Mouse (Mus musculus) kidney, adult 2 months (tissue): ENCODE data around the gene Map1b.

ENCODE experiments used
- CTCF ChIP-seq: fragments of 200-500 bp; conservative IDR thresholded peaks from 2 replicates; pipeline ENCODE4 v1.5.1; 2011; ENCODE audit warnings: low read depth, mild to moderate bottlenecking, control low read depth, low read length, moderate library complexity, mixed read lengths; ENCODE audit not compliant: insufficient read depth, insufficient read length
- POLR2A ChIP-seq: fragments of 200-500 bp; IDR thresholded peaks from one replicate; pipeline ENCODE4 v1.6.1; 2011; ENCODE audit warnings: low read depth, low read length, control low read depth

GRCm38 (mm10) chr13:99554960-99555359, 38.6 kb upstream of the Map1b start:
- TF ChIP-seq POLR2A: no peak
- no peak for TF ChIP-seq CTCF
